Mouse (Mus musculus) hematopoietic stem cell, adult 5-6 weeks (primary cell): ENCODE measurements at regions not wholly inside any gene's neighbourhood (a gene's known extent, or its start where the extent isn't known, plus 50 kb on each side); places are given as distances from the start of the nearest gene placed in this dataset.

ENCODE experiments used
- ATAC-seq, 2 experiments: fragments of 125-278 bp in 1 of 2; replicated peaks in 1 of 2; 2 replicates each; pipeline ENCODE4 v1.8.0; 2016 to 2017; ENCODE audit warnings: inconsistent platforms in 2 of 2, mild to moderate bottlenecking in 2 of 2, moderate number of reproducible peaks in 2 of 2, low read depth in 1 of 2, moderate TSS enrichment in 1 of 2; ENCODE audit not compliant: low FRiP score in 2 of 2, poor library complexity in 2 of 2, severe bottlenecking in 2 of 2, insufficient read depth in 1 of 2, low TSS enrichment in 1 of 2

DNA sequence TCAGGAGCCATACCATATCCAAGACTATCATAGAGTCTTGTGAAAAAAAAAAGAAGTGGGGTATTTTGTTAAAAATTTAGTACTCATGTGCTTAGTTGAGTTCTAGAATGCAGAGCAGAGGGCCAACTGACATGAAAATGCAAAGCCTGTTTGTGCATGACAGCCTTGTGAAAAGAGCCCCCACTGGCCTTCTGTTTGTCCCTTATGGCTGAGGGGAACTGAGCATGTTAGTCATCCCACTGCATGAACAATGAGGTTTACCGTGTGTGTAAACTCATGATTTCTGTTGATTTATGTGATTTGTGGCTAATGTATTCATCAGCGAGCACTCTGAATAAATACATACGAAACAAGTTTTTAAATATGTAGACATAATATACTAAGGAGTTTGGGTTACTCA is 266.1 kb upstream of the Nox3 start:
- ATAC-seq: no peak

DNA sequence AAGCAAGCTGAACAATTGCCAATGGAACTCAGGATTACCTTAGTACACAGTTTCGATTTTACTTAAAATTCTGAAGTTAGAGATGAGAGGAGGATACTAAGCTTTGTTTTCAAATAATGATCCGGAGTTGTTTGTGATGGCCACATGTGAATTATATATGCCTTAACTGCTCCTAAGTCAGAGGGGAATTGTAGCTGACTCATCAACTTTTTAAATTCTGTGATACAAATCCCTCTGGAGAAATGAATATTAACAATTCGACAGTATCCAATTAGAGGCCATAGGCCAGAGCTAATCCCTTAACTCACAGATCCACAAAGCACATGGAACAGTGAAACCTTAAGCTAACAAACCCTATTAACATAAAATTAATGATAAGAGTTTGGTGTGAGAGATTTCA is 250.5 kb upstream of the Nox3 start:
- no peak for ATAC-seq

DNA sequence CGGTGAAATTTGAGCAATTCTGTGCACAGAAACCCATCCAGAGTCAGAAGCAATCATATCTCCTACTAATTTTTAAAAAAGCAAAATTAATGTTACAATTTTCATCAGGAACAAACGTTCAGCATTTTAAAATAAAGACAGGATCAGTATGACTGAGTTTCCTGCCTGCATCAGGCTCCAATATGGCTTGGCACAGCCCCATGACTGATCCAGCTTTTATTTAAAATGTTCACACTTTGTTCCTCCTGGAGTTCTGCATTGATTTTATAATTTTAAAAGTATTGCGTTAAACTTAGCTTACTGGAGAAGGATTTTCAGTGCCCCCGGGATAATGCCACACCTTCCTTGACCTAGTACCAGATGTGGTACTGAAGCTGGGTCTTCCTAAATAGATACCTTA is 240.3 kb upstream of the Nox3 start:
- ATAC-seq: no peak

DNA sequence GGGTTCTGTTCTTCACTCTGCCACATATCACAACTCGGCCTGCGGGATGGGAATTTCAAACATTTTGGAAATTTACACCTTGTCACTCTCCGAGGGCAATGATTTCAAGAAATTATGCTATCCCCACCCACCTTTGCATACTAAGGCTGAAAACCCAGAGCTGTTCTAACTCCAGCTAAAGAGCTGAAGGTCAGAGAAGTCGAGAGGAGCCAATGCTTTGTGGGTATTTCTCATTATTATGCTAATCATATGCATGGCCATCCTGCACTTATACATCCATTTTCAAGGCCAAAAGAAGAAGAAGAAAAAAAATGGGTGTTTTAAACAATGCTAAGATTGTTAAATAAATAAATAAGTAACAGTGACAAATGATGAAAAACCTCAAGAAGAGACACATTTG is 237.1 kb upstream of the Nox3 start:
- no peak for ATAC-seq

DNA sequence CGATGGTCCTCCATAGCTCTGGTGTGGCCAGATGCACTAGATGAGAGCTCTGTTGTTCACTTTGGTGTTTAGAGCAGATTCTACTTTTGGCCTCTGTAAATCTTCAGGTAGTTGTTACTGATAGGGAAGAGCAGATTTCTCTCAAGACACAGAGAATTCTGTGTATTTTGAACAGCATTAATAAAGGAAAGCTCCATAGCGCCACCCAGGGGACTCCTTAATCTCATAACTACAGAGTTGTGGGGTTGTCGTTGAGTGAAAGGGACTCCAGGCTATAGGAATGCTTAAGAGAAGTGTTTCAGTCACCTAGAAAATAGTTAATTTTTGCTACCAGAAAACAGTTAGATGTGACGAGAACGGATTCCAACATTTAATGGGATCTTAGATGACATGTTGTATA is 236.0 kb upstream of the Nox3 start:
- no peak for ATAC-seq

DNA sequence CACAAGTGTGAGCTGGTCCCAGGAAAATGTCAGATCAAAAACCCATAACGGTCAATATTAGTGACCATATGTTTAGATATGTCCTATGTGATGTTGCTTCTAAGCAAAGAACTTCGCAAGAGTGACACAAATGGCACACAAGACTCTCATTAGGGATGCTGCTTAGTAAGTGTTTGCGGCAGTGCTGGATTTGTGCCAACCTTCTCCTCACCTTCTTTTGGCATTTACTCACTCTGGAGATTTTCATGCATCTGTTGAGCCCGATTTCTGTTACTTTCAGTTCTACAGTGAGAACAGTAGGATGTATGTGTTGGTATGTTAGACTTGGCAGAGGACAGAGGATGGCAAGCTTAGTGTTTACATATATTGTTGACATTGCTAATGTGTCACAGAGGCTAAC is 231.0 kb upstream of the Nox3 start:
- no peak for ATAC-seq

DNA sequence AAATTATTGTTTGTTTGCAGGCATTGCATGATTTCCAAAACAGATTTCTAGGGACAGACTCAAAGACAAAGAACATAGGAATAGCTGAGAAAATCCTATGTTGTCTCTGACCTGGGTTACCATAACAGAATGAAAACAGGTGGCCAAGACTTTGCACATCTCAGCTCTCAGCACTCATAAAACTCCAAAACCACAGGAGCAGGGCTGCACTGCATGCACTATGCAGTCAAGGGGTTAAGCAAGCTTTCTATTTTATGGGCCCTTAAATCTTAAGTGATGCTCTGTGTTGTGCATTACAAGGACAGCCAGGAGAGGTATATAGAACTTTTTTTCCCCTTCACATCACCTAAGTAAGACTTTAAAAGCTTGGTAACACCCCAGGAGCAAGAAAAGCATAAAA is 224.2 kb upstream of the Nox3 start:
- ATAC-seq: no peak

DNA sequence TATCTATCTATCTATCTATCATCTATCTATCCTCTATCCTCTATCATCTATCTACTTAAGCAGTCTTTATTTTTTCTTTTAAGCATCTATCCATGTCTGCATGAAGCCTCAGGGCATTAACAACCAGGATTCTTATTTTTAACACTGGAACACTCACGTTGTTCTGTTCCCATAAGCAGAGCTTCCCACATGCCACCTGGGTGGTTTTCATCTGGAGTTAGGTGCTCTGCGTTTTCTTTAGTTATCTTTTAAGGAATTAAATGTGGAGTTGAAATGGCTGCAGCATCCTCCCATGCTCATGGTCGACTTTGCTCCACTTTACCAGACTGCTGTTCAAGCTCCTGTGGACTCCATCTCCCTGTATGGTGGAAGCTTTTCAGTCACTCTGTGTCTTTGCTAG is 196.8 kb upstream of the Nox3 start:
- no peak for ATAC-seq

DNA sequence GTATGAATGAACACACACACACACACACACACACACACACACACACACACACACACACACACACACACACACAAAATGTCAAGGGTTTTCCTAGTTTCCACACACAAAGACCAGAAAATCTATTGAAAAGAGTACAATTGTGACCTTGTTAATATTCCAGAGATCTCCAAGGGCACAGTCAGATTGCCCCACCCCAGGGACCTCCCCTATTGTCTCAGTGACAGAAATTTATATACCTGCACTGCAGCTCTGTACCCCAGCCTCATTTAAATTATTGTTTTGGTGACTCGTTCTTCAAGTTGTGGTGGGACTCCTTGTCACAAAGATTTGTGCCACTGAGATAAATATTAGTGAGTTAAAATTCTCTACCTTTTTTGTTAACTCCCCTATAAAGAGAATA is 187.1 kb upstream of the Nox3 start:
- ATAC-seq: no peak

DNA sequence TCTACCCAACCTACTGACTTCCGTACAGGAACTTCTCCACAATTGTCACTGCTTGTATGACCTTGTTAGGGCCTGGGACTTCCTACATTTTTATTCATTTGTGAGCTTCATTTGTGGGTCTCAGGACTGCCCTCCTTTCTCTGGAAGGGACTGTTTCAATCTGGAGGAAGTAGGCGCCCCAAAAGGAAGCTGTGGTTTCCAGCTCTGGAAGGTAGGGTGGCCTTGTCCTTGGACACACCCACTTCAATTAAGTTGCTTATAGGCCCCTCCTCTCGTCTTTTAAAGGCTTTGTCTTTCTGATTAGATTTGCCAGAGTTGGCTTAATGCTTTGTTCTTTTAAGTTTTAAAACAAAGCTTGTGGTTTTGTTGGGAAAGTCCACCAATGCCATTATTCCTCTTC is 183.0 kb upstream of the Nox3 start:
- ATAC-seq: peak; percentile 93 to 95

DNA sequence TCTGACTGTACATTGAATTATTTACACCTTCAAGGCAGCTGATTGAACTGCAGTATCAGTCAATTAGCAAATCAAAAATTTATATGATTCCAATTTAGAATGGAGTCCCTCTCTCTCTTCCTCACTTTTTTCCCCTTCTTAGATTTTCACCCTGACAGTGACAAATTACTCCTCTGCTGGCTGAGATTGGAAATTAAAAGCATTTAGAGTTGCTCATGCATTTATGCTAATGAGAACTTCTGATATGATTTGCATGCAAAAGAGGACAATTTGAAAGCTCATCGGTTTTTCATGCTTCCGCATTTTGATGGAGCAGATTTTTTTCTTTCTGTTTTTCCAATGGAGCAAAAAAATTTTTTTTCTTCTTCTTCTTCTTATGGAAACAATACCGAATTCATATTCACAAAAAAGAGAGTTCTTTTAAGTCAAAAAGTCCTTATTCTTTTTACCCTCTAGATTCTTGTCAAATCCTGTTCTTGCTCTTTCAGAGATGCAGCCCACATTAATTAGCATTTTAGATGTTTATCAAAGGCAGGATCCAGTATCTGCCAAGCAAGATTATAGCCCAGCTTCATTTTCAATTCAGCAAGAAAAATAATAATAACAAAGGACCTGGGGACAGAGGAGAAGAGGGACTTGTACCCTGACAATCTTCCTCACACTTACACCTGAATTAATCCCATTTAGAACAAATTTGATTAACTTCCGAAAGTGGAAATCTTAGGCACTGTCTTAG is 173.6 kb upstream of the Nox3 start:
- ATAC-seq: no peak

DNA sequence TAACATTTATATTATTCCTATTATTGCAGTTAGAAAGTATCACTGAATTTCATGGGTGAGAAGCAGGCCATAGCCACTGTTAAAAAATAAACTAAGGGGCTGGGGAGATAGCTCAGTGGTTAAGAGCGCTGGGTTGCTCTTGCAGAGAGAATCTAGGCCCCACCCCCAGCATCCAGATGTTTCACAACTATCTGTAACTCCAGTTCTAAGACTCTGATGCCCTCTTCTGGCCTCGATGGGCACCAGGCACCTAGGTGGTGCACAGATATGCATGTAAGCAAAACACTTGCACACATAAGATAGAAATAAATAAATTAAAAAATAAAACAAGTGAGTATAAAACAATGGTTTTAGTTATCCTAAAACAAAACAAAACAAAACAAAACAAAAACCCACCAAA is 166.3 kb upstream of the Nox3 start:
- ATAC-seq: no peak

DNA sequence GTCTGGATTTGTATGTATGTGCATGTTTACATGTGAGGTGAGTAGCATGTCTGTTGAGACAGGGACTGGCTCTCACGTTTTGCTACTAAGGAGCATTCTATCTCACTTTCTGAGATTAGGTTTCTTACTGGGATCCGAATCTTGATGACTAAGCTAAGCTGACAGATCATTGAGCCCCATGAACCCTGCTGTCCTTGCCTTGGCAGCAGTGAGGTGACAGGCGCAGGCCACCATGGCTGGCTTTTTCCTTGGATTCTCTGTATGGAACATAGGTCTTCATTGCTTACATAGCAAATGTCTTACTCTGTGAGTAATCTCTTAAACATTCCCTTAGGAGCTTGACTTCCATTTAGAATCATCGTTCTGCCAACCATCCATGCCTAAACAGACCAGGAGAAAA is 140.3 kb upstream of the Nox3 start:
- ATAC-seq: no peak

DNA sequence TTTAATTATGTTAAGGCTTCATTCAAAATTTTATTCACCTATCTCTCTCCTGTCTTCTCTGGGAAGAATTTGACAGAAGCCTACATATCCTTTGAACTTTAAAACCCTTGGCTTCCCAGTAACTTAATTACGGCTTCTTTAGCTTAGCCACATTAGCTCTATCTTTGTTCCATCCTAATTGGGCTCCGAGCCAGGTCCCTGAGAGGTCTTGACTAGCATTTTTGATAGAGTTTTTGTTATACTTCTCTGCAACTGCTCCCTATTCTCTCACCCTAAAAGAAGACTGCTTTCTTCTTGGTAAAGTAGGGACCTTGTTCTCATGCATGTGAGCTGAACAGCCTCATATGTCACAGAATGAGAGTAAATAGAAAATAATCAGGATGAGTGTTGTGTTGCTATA is 115.1 kb upstream of the Nox3 start:
- ATAC-seq: no peak

DNA sequence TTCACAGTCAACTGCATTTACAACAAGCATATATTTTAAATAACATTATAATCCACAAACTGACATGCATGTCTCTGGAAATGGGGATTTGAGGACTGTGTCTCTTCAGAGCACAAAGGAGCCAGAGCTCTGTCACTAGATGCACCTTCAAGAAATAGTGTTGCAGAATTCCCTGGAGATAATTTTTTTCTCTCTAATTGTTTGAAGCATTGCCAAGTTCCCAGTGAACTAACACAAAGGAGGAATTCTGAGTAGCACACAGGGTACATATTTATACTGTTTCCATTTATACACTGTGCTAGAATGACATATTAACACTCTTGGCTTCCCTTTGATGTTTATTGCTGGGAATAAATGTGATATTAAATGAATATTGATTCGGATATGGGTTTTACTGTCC is 107.4 kb upstream of the Nox3 start:
- ATAC-seq: no peak

DNA sequence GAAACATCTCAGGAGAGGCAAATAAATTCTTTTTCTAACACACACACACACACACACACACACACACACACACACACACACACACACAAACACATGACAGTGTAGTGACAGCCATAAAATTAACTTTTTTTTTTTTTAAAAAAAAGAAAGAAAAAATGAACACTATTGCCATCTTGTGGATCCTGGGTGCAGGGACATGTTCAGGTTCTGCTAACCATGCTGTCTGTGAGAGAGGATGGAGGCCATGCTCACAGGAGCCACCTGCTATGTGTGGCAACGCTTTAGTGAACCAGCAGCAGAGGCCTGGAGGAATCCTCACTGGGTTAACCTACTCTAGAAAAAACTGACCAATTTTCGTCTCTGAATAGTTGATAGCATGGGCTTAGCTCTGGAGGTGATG is 96.5 kb upstream of the Nox3 start:
- ATAC-seq: peak; percentile 58 to 65

DNA sequence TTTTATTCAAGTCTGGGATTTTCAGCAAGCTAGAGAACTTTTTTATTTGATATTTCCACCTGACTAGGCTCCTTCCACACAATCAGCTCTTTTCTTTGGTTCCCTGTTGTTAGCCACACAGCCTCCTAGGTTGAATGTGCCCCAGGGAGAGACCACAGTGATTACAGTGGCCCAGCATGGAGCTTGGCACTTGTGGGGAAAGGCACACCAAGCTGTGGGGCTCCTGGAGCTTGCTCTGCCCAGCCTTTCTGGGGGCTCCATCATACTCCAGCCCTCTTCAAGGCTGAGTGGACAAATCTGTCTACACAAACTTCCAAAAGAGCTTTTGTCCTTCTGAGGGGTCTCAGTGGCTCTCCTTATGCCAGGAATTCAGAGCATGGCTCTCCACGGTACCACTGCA is 86.1 kb upstream of the Nox3 start:
- ATAC-seq: no peak

DNA sequence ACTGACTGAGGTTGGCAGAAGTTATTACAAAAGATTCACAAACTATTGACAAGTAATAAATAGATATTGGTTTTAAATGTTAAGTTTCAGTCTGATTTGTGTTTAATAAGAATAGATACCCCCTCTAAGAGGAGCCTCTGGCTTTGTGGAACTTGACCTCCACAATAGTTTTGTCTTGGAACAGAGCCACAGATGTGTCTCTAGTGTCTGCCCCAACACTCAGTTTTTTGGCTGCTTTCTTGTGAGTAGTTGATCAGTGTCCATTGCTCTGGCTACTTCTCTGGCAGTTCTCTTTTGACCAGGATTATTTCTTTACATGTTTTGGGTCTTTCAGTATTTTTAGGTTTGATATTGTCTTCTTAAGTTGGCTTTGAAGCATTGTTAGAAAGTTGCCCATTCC is 81.6 kb upstream of the Nox3 start:
- ATAC-seq: no peak

DNA sequence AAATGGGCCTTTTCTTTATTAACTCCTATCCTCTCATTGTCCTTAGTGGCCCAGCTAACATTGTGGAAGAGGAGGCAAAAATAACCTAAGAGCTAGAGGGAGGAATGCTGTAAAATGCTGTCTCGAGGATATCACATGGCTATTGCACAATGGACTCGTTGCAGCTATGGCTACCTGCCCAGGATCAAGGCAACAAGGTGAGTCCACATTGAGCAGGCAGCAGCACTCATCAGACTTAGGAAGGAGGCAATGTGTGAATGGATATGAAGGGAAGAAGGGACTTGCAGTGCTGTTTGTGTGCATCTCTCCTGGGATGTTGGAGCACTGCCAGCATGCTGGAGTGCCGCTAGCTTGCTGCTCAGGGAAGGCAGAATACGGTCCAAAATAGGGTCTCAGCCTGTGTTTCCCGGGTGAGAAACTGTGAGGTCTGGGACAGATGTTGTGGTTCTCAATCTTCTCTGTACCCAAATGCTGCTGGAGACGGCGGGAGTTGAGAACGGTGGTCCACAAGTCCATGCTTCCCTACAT is 51.8 kb upstream of the Nox3 start:
- no peak for ATAC-seq
